Mouse (Mus musculus): Measurements from ENCODE around the gene Nup37.

DNA sequence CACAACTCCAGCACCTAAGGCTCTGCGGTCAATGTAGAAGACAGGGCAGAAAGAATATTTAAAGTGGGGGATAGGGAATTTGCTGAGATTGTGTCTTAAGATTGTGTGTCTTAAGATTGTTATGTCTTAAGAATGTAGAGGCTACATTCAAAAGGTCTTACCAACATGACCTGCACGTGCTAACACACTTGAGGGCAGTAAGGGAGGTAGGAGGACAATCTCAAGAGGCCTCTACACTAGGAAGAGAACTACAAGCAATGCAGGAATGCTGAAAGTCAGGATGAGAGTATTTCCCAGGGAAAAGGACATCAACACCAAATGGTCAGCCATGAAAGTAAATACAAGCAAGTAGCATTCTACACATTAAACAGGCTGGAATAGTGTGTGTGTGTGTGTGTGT is 40.6 kb upstream of the Nup37 start:
- TF ChIP-seq ZC3H11A (IDR thresholded peaks at IDR 0.05; ENCODE audit: borderline replicate concordance, low read depth, low read length) (no peak), MAFK (IDR thresholded peaks at IDR 0.05; ENCODE audit: insufficient read depth, low read depth, low read length) (no peak), HCFC1 (IDR thresholded peaks at IDR 0.05; ENCODE audit: borderline replicate concordance, insufficient read depth, low read length) (no peak), CHD2 (IDR thresholded peaks at IDR 0.05; ENCODE audit: low read depth, low read length) (no peak)
